Mouse (Mus musculus) common myeloid progenitor, adult 5-6 weeks (primary cell): ENCODE measurements around the gene Hsdl2. TPM values are rescaled to one million over a fixed set of nuclear protein-coding genes. Genes with fewer than 3 reads are reported as not detected.

Source experiments
- ATAC-seq: replicated peaks from 2 replicates; pipeline ENCODE4 v1.8.0; 2016; ENCODE audit warnings: low read depth, mild to moderate bottlenecking, moderate TSS enrichment, inconsistent platforms; ENCODE audit not compliant: poor library complexity, severe bottlenecking
- total RNA-seq: library from RNA; stranded (forward); fragments of 200-1000, 187-1606 nt; gene quantifications from 2 replicates; pipeline ENCODE4 v1.2.3, GENCODE M21; 2017

Gene Hsdl2
- total RNA-seq, 1 experiment from 2014 or later = 30.1 TPM

GRCm38 (mm10) chr4:59663451-59663850 is 82.1 kb downstream of the Hsdl2 start:
- no peak for ATAC-seq

- no peak for ATAC-seq
Measured at GRCm38 (mm10) chr4:59666550-59667317, 85.4 kb downstream of the Hsdl2 start.

- ATAC-seq = no peak
Measured at GRCm38 (mm10) chr4:59668050-59668449, 86.7 kb downstream of the Hsdl2 start.

Other genes with a start within 250 kb of the Hsdl2 start
- gene Susd1, start 142.9 kb upstream of the Hsdl2 start, total RNA-seq = 104 and 126 TPM in 2 replicates
- 230 and 244 TPM in 2 replicates for gene Ptbp3, start 32.2 kb upstream of the Hsdl2 start, total RNA-seq
- gene E130308A19Rik, start 44.6 kb downstream of the Hsdl2 start, total RNA-seq = 6.6 and 11.1 TPM in 2 replicates
- 70.6 and 76.9 TPM in 2 replicates for gene Inip, start 220.0 kb downstream of the Hsdl2 start, total RNA-seq
- 25.9 and 28.8 TPM in 2 replicates for gene Snx30, start 224.3 kb downstream of the Hsdl2 start, total RNA-seq